Mouse (Mus musculus) mesoderm, embryonic 11.5 days (tissue): ENCODE data around the gene U2af1.
"Not testable (repeated sequence)": the region's sequence is repeated elsewhere in the genome, so short reads cannot be mapped to it uniquely, and the experiment has no call there.

Source experiments
- DNase-seq: peaks from one replicate; pipeline ENCODE4 v3.0.0-alpha.2; 2012; ENCODE audit warnings: low read depth, low spot score

The U2af1 gene

GRCm38 (mm10) chr17:31623101-31623500, 35.6 kb downstream of the U2af1 start:
- no peak for DNase-seq

- DNase-seq = no peak
Measured at GRCm38 (mm10) chr17:31613086-31613755, 45.5 kb downstream of the U2af1 start.

GRCm38 (mm10) chr17:31609895-31610294, 48.8 kb downstream of the U2af1 start:
- no peak for DNase-seq

- not testable (repeated sequence) for DNase-seq
Measured at GRCm38 (mm10) chr17:31609173-31609572, 49.5 kb downstream of the U2af1 start.

- no peak for DNase-seq
Measured at GRCm38 (mm10) chr17:31607256-31607951, 51.3 kb downstream of the U2af1 start.

- no peak for DNase-seq
Measured at GRCm38 (mm10) chr17:31606424-31606823, 52.3 kb downstream of the U2af1 start.

- no peak for DNase-seq
Measured at GRCm38 (mm10) chr17:31598593-31598992, 60.1 kb downstream of the U2af1 start.

- no peak for DNase-seq
Measured at GRCm38 (mm10) chr17:31597957-31598356, 60.7 kb downstream of the U2af1 start.
